Mouse (Mus musculus) midbrain, embryonic 14.5 days (tissue): ENCODE measurements around the gene Lrig2. TPM values are rescaled to one million over a fixed set of nuclear protein-coding genes. Genes with fewer than 3 reads are reported as not detected.

Source experiments
- ATAC-seq: fragments of 200-750 bp; cut with Nextera tagmentation; 2 replicates; pipeline ENCODE4 v1.8.0; 2017; ENCODE audit warnings: moderate number of reproducible peaks, moderate library complexity; ENCODE audit not compliant: low FRiP score, low TSS enrichment
- DNase-seq: peaks from one replicate; pipeline ENCODE4 v3.0.0-alpha.2; 2015
- H3K27ac ChIP-seq: fragments of 300-500 bp; sonication (generic); replicated peaks from 2 replicates; pipeline ENCODE4 v1.5.1; 2014; ENCODE audit warnings: mild to moderate bottlenecking, low read depth, low read length, moderate library complexity
- H3K27me3 ChIP-seq: fragments of 300-500 bp; sonication (generic); 2 replicates; pipeline ENCODE4 v1.6.1; 2014; ENCODE audit warnings: low read length, control low read depth, mixed read lengths; ENCODE audit not compliant: control insufficient read depth, insufficient read depth
- H3K36me3 ChIP-seq: fragments of 300-500 bp; sonication (generic); 2 replicates; pipeline ENCODE4 v1.6.1; 2014; ENCODE audit warnings: low read length, control low read depth; ENCODE audit not compliant: control insufficient read depth, insufficient read depth
- H3K4me1 ChIP-seq: fragments of 300-500 bp; sonication (generic); 2 replicates; pipeline ENCODE4 v1.6.1; 2014; ENCODE audit warnings: mild to moderate bottlenecking, antibody characterized with exemption, low read length, control low read depth; ENCODE audit not compliant: control insufficient read depth, insufficient read depth
- H3K4me2 ChIP-seq: fragments of 300-500 bp; sonication (generic); 2 replicates; pipeline ENCODE4 v1.6.1; 2014; ENCODE audit warnings: mild to moderate bottlenecking, low read length, moderate library complexity
- H3K4me3 ChIP-seq: fragments of 300-500 bp; sonication (generic); replicated peaks from 2 replicates; pipeline ENCODE4 v1.5.1; 2014; ENCODE audit warnings: low read depth, low read length
- H3K9ac ChIP-seq: fragments of 300-500 bp; sonication (generic); replicated peaks from 2 replicates; pipeline ENCODE4 v1.6.1; 2014; ENCODE audit warnings: mild to moderate bottlenecking, low read length, moderate library complexity
- H3K9me3 ChIP-seq: fragments of 300-500 bp; sonication (generic); 2 replicates; pipeline ENCODE4 v1.6.1; 2016; ENCODE audit warnings: low read length, control low read depth, mixed read lengths; ENCODE audit not compliant: control insufficient read depth
- WGBS: fragments of 180-500 bp; shearing (Covaris S2); extraction: QIAGEN DNeasy Blood & Tissue Kit; methylation state at CpG from one replicate; pipeline ENCODE4 v1.1.7; 2014; 5-methylcytosine and 5-hydroxymethylcytosine counted together
- polyA plus RNA-seq: library from polyadenylated mRNA; unstranded; fragments of >200 nt; fragmentation: Nextera tagmentation; extraction: Ambion mirVana; gene quantifications from 2 replicates; pipeline ENCODE4 v1.2.1, GENCODE M21; 2014

Lrig2 gene
- polyA plus RNA-seq, 1 experiment from 2014 or later: 44.8 TPM

DNA sequence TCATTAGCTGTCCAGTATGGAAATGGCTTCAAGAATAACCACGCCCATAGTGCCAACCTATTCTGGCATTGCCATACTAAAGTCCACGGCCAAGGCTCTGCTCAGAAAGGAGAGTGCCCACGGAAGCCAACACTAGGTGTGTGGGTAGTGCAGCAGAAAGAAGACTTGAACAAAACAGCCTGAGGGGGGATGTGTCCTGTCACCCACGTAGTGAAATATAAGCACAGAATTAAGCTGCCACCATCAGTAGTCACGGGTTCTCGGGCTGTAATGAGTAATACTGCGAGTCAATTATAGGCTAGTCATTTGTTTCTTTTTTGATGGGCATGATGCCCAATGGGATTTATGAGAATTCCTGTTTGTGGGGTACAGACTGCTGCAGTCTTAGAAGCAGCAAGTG is 104.2 kb downstream of the Lrig2 start:
- DNase-seq (no peak), ATAC-seq (no peak)
- Histone ChIP-seq H3K27ac (no peak overlapping the region), H3K36me3 (no peaks in the 10 kb centered on the region), H3K27me3 (no peaks in the 10 kb centered on the region), H3K9me3 (no peaks in the 10 kb centered on the region), H3K4me1 (no peaks in the 10 kb centered on the region), H3K4me3 (no peak overlapping the region), H3K4me2 (no peak overlapping the region), H3K9ac (no peak overlapping the region)
- 76% methylated on average over 7 of the region's 7 CpGs for WGBS

DNA sequence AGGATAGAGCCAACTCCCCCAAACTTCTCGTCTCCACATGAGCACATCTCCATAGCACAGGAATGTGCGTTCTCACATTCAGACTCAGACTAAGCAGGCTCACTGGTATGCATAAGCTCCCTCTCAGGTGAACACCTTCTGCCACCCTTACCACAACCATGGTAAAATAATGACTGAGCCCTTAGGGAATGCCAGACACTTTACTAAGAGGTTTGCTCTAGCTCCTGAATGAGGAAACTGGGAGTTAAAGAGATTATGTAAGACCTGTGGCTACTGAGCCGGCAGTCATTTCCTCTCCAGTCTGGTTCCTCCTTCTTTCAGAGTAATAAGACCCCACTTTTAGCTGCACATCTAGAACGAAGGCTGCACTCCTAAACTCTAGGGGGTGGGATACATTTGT is 108.1 kb downstream of the Lrig2 start:
- Histone ChIP-seq H3K36me3 (no peaks in the 10 kb centered on the region), H3K27ac (no peak overlapping the region), H3K9ac (no peak overlapping the region), H3K4me2 (no peak overlapping the region), H3K27me3 (no peaks in the 10 kb centered on the region), H3K4me3 (no peak overlapping the region), H3K4me1 (no peaks in the 10 kb centered on the region), H3K9me3 (no peaks in the 10 kb centered on the region)
- 84% methylated on average over 4 of the region's 4 CpGs for WGBS
- DNase-seq (no peak), ATAC-seq (no peak)

- peaks cover under 1% of the 10 kb centered on the region for H3K4me1 ChIP-seq
- ATAC-seq: no peak
- 86% methylated on average over 2 of the region's 2 CpGs for WGBS
- no peaks in the 10 kb centered on the region for H3K27me3 ChIP-seq
- no peaks in the 10 kb centered on the region for H3K9me3 ChIP-seq
- no peak overlapping the region for H3K4me3 ChIP-seq
- DNase-seq: no peak
- H3K27ac ChIP-seq: no peak overlapping the region
- H3K4me2 ChIP-seq: no peak overlapping the region
- no peaks in the 10 kb centered on the region for H3K36me3 ChIP-seq
- H3K9ac ChIP-seq: no peak overlapping the region
Observed at GRCm38 (mm10) chr3:104401176-104401575, 110.5 kb downstream of the Lrig2 start.

GRCm38 (mm10) chr3:104400126-104400525 is 111.6 kb downstream of the Lrig2 start:
- Histone ChIP-seq H3K4me1 (peaks cover 5% of the 10 kb centered on the region), H3K36me3 (no peaks in the 10 kb centered on the region), H3K4me3 (no peak overlapping the region), H3K27ac (no peak overlapping the region), H3K9ac (no peak overlapping the region), H3K27me3 (no peaks in the 10 kb centered on the region), H3K4me2 (no peak overlapping the region), H3K9me3 (no peaks in the 10 kb centered on the region)
- DNase-seq (no peak), ATAC-seq (no peak)
- WGBS: 89% methylated on average over 5 of the region's 5 CpGs

DNA sequence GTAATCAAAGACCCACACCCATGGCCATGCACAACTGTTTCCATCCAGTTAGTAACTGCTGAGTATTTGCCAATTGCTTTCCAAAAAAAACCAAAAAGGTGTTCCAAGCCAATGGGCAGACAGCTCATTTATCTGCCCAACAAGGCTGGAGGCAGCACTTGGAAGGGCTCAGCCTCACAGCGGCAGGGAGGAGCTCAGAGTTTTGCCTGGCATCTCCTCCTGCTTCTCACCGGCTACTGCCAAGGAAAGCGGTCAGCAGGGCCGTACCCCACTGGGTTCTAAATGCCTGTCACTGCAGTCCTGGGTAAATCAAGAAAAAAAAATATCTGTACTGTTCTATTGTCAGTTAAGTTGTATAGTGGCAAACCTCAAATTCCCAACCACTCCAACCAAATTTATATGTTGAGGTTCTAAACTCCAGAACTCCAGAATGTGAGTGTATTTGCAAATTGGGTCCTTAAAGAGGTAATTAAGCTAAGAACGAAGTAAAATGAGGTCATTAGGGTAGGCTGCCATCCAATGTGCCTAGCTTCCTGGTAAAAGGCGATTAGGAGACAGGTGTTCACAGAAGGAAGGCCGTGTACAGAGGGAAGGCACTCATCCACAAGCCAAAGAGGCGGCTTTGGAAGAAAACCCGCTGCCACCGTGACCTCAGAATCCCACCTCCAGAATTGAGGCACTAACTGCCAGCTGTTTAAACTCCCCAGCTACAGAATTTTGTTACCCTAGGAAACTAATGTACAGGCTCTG is 112.2 kb downstream of the Lrig2 start:
- Histone ChIP-seq H3K4me1 (peaks cover 5% of the 10 kb centered on the region), H3K9me3 (no peaks in the 10 kb centered on the region), H3K27me3 (no peaks in the 10 kb centered on the region), H3K36me3 (no peaks in the 10 kb centered on the region), H3K4me3 (no peak overlapping the region), H3K27ac (no peak overlapping the region), H3K4me2 (no peak overlapping the region), H3K9ac (no peak overlapping the region)
- DNase-seq: no peak
- WGBS: 81% methylated on average over 10 of the region's 10 CpGs
- ATAC-seq: no peak

DNA sequence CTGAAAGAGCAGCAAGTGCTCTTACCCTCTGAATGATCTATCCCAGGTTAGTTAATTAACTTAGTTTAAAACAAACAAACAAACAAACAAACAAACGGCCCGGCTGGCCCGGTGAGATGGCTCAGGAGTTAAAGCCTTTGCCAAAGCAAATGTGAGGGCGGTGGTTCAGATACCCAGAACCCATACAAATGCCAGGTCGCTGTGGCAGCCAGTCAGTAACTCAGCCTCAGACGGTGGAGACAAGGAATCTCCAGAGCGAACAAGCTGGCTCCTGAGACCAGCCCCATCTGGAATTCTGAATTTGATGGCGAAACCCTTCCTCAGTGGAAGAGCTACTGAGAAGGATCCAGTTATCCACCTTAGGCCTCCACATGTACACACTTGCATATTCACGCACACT is 114.4 kb downstream of the Lrig2 start:
- ATAC-seq (no peak), DNase-seq (no peak)
- H3K27ac ChIP-seq: no peak overlapping the region
- H3K4me1 ChIP-seq: peaks cover 5% of the 10 kb centered on the region
- no peak overlapping the region for H3K4me2 ChIP-seq
- no peak overlapping the region for H3K4me3 ChIP-seq
- no peak overlapping the region for H3K9ac ChIP-seq
- no peaks in the 10 kb centered on the region for H3K9me3 ChIP-seq
- no peaks in the 10 kb centered on the region for H3K27me3 ChIP-seq
- H3K36me3 ChIP-seq: no peaks in the 10 kb centered on the region
- 84% methylated on average over 9 of the region's 9 CpGs for WGBS

GRCm38 (mm10) chr3:104396736-104397081 is 115.0 kb downstream of the Lrig2 start:
- 21% methylated on average over 3 of the region's 3 CpGs for WGBS
- no peaks in the 10 kb centered on the region for H3K27me3 ChIP-seq
- ATAC-seq: no peak

GRCm38 (mm10) chr3:104396067-104396735 is 115.5 kb downstream of the Lrig2 start:
- Histone ChIP-seq H3K4me2 (peak overlapping the region; percentile 5; the same call in 1 of the 2 replicates), H3K27me3 (no peaks in the 10 kb centered on the region), H3K36me3 (no peaks in the 10 kb centered on the region), H3K4me1 (peaks cover 5% of the 10 kb centered on the region), H3K27ac (peak overlapping the region; percentile 21; the same call in 1 of the 2 replicates), H3K4me3 (no peak overlapping the region), H3K9me3 (no peaks in the 10 kb centered on the region), H3K9ac (no peak overlapping the region)
- 36% methylated on average over 11 of the region's 11 CpGs for WGBS
- peak; percentile 47 for DNase-seq
- no peak for ATAC-seq

More at GRCm38 (mm10) chr3:104396736-104397081, 115.0 kb downstream of the Lrig2 start:
- Histone ChIP-seq H3K4me3 (no peak overlapping the region), H3K4me2 (peak overlapping the region; percentile 5; the same call in 1 of the 2 replicates), H3K9ac (no peak overlapping the region), H3K36me3 (no peaks in the 10 kb centered on the region), H3K9me3 (no peaks in the 10 kb centered on the region), H3K27ac (peak overlapping the region; percentile 21; the same call in 1 of the 2 replicates), H3K4me1 (peaks cover 5% of the 10 kb centered on the region)
- DNase-seq: peak; percentile 47

DNA sequence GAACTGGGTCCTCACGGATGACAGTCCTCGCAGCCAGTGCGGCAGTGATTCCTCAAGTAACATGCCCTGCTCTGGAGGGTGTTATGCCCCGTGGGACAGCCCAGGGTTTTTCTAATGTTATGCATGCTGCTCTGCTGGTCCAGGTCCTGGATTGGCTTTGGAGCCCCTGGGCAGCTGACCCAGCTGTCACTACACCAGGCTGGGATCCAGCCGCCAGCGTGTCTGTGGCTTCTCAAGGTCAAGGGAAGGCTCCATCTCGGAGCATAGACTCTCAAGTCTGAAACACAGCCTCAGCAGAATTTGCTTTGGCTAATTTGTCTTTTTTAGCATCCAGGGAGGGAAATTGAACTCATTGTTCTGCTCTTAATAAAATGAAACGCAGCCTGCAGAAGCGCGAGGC is 121.6 kb downstream of the Lrig2 start:
- Histone ChIP-seq H3K4me3 (no peak overlapping the region), H3K4me1 (0 out of 2 replicates have a peak, but pooled peaks cover 3% of the 10 kb centered on the region), H3K27me3 (no peaks in the 10 kb centered on the region), H3K36me3 (no peaks in the 10 kb centered on the region), H3K4me2 (no peak overlapping the region), H3K9me3 (no peaks in the 10 kb centered on the region), H3K9ac (no peak overlapping the region), H3K27ac (no peak overlapping the region)
- 68% methylated on average over 10 of the region's 10 CpGs for WGBS
- ATAC-seq (no peak), DNase-seq (peak; percentile 20)
